Mouse (Mus musculus): ENCODE results near the gene Polr1c.

- no peak for TF ChIP-seq CTCF (IDR thresholded peaks at IDR 0.05; ENCODE audit: low read depth)
- TF ChIP-seq EP300 (optimal IDR thresholded peaks at IDR 0.05) = no peak
Observed at GRCm38 (mm10) chr17:46284653-46285052, 36.8 kb upstream of the Polr1c start.

All from stomach, postnatal 0 days (tissue).